Mouse (Mus musculus) kidney, embryonic 14.5 days (tissue): Measurements from ENCODE around the gene Dmwd. TPM values are rescaled to one million over a fixed set of nuclear protein-coding genes. Genes with fewer than 3 reads are reported as not detected.

ENCODE experiments used
- ATAC-seq: fragments of 200-750 bp; cut with Nextera tagmentation; 2 replicates; pipeline ENCODE4 v1.8.0; 2017; ENCODE audit warnings: moderate number of reproducible peaks, mild to moderate bottlenecking, moderate TSS enrichment, moderate library complexity; ENCODE audit not compliant: low FRiP score, low TSS enrichment
- H3K27ac ChIP-seq: fragments of 300-500 bp; sonication (generic); 2 replicates; pipeline ENCODE4 v1.5.1; 2014; ENCODE audit warnings: low read depth, mild to moderate bottlenecking, low read length, moderate library complexity, mixed read lengths
- H3K27me3 ChIP-seq: fragments of 300-500 bp; sonication (generic); 2 replicates; pipeline ENCODE4 v1.6.1; 2014; ENCODE audit warnings: mild to moderate bottlenecking, low read length; ENCODE audit not compliant: control insufficient read depth, insufficient read depth
- H3K36me3 ChIP-seq: fragments of 300-500 bp; sonication (generic); 2 replicates; pipeline ENCODE4 v1.6.1; 2014; ENCODE audit warnings: low read length, mixed read lengths; ENCODE audit not compliant: control insufficient read depth, insufficient read depth
- H3K4me1 ChIP-seq: fragments of 300-500 bp; sonication (generic); 2 replicates; pipeline ENCODE4 v1.6.1; 2014; ENCODE audit warnings: low read length, mixed read lengths; ENCODE audit not compliant: control insufficient read depth, insufficient read depth
- H3K4me2 ChIP-seq: fragments of 300-500 bp; sonication (generic); replicated peaks from 2 replicates; pipeline ENCODE4 v1.6.1; 2014; ENCODE audit warnings: low read depth, mild to moderate bottlenecking, low read length
- H3K4me3 ChIP-seq: fragments of 300-500 bp; sonication (generic); 2 replicates; pipeline ENCODE4 v1.5.1; 2014; ENCODE audit warnings: mild to moderate bottlenecking, low read length
- H3K9ac ChIP-seq: fragments of 300-500 bp; sonication (generic); 2 replicates; pipeline ENCODE4 v1.6.1; 2014; ENCODE audit warnings: low read depth, mild to moderate bottlenecking, low read length, moderate library complexity
- H3K9me3 ChIP-seq: fragments of 300-500 bp; sonication (generic); 2 replicates; pipeline ENCODE4 v1.6.1; 2016; ENCODE audit warnings: low read length; ENCODE audit not compliant: control insufficient read depth
- WGBS: fragments of 180-500 bp; shearing (Covaris S2); extraction: QIAGEN DNeasy Blood & Tissue Kit; methylation state at CpG from one replicate; pipeline ENCODE4 v1.1.7; 2014; 5-methylcytosine and 5-hydroxymethylcytosine counted together
- polyA plus RNA-seq: library from polyadenylated mRNA; unstranded; fragments of >200 nt; fragmentation: Nextera tagmentation; extraction: Ambion mirVana; gene quantifications from 2 replicates; pipeline ENCODE4 v1.2.1, GENCODE M21; 2014

The Dmwd gene
- polyA plus RNA-seq, 1 experiment from 2014 or later: 20.5 TPM

- no peak overlapping the region for H3K9ac ChIP-seq
Measured at GRCm38 (mm10) chr7:19107436-19107835, 31.4 kb downstream of the Dmwd start.

GRCm38 (mm10) chr7:19109565-19109964 lies 33.5 kb downstream of the Dmwd start:
- ATAC-seq: no peak
- no peaks in the 10 kb centered on the region for H3K9me3 ChIP-seq
- 69% methylated on average over 1 of the region's 1 CpGs for WGBS

More at GRCm38 (mm10) chr7:19107436-19107835, 31.4 kb downstream of the Dmwd start:
- no peak for ATAC-seq
- Histone ChIP-seq H3K27me3 (no peaks in the 10 kb centered on the region), H3K4me2 (no peak overlapping the region), H3K27ac (no peak overlapping the region), H3K4me3 (no peak overlapping the region), H3K36me3 (no peaks in the 10 kb centered on the region), H3K4me1 (no peaks in the 10 kb centered on the region), H3K9me3 (no peaks in the 10 kb centered on the region)
- WGBS: 62% methylated on average over 3 of the region's 3 CpGs

GRCm38 (mm10) chr7:19118028-19118771 lies 42.2 kb downstream of the Dmwd start, which contains the start of gene Gm4969:
Gene Gm4969 (minus strand): TSS chr7:19118368.
- Histone ChIP-seq H3K27ac (no peak within 1 kb of the TSS), H3K36me3 (no peaks in the 10 kb centered on the region), H3K4me3 (peak within 1 kb of the TSS; percentile 24), H3K9me3 (peaks cover 7% of the 10 kb centered on the region), H3K27me3 (no peaks in the 10 kb centered on the region), H3K4me2 (peak within 1 kb of the TSS; percentile 41), H3K9ac (no peak within 1 kb of the TSS), H3K4me1 (peaks cover 16% of the 10 kb centered on the region)
- 28% methylated on average over 59 of the region's 64 CpGs for WGBS
- peak; percentile 36 for ATAC-seq

More at GRCm38 (mm10) chr7:19109565-19109964, 33.5 kb downstream of the Dmwd start:
- Histone ChIP-seq H3K27me3 (no peaks in the 10 kb centered on the region), H3K9ac (no peak overlapping the region), H3K36me3 (no peaks in the 10 kb centered on the region), H3K4me1 (no peaks in the 10 kb centered on the region), H3K4me3 (no peak overlapping the region), H3K27ac (no peak overlapping the region), H3K4me2 (no peak overlapping the region)

- ATAC-seq: peak; percentile 28
- 93% methylated on average over 8 of the region's 8 CpGs for WGBS
- Histone ChIP-seq H3K27ac (no peak overlapping the region), H3K27me3 (no peaks in the 10 kb centered on the region), H3K9ac (no peak overlapping the region), H3K4me3 (no peak overlapping the region; the same call in 1 of the 2 replicates), H3K4me2 (no peak overlapping the region), H3K4me1 (peaks cover 16% of the 10 kb centered on the region), H3K9me3 (peaks cover 7% of the 10 kb centered on the region), H3K36me3 (no peaks in the 10 kb centered on the region)
Measured at GRCm38 (mm10) chr7:19119083-19119482, 43.1 kb downstream of the Dmwd start.

- 2% methylated on average over 34 of the region's 34 CpGs for WGBS
- Histone ChIP-seq H3K4me1 (peaks cover 16% of the 10 kb centered on the region), H3K9me3 (peaks cover 7% of the 10 kb centered on the region), H3K36me3 (no peaks in the 10 kb centered on the region), H3K27me3 (no peaks in the 10 kb centered on the region), H3K4me3 (peak within 1 kb of the TSS; percentile 63), H3K27ac (no peak within 1 kb of the TSS), H3K4me2 (peak within 1 kb of the TSS; percentile 91), H3K9ac (peak within 1 kb of the TSS; percentile 68)
- ATAC-seq: peak; percentile 95
Measured at GRCm38 (mm10) chr7:19119631-19120429, 43.8 kb downstream of the Dmwd start, which contains the start of gene Fbxo46. Gene Fbxo46 (plus strand): TSS chr7:19119859.

GRCm38 (mm10) chr7:19121686-19122085 lies 45.7 kb downstream of the Dmwd start:
- peaks cover 7% of the 10 kb centered on the region for H3K9me3 ChIP-seq
- H3K36me3 ChIP-seq: no peaks in the 10 kb centered on the region
- no peaks in the 10 kb centered on the region for H3K27me3 ChIP-seq
- no peak overlapping the region for H3K9ac ChIP-seq
- no peak overlapping the region for H3K4me2 ChIP-seq
- WGBS: 92% methylated on average over 4 of the region's 4 CpGs
- ATAC-seq: no peak
- H3K27ac ChIP-seq: no peak overlapping the region
- H3K4me3 ChIP-seq: no peak overlapping the region
- peaks cover 16% of the 10 kb centered on the region for H3K4me1 ChIP-seq

- WGBS: 74% methylated on average over 6 of the region's 6 CpGs
- 0 out of 2 replicates have a peak, but pooled peaks cover 4% of the 10 kb centered on the region for H3K36me3 ChIP-seq
- peaks cover 10% of the 10 kb centered on the region for H3K4me1 ChIP-seq
- no peaks in the 10 kb centered on the region for H3K27me3 ChIP-seq
- no peak overlapping the region for H3K4me2 ChIP-seq
- no peaks in the 10 kb centered on the region for H3K9me3 ChIP-seq
- H3K27ac ChIP-seq: no peak overlapping the region
- no peak overlapping the region for H3K4me3 ChIP-seq
- peak overlapping the region; percentile 19; the same call in 1 of the 2 replicates for H3K9ac ChIP-seq
- no peak for ATAC-seq
Measured at GRCm38 (mm10) chr7:19124713-19125112, 48.7 kb downstream of the Dmwd start.

- 84% methylated on average over 5 of the region's 5 CpGs for WGBS
- H3K4me2 ChIP-seq: no peak overlapping the region
- H3K9ac ChIP-seq: no peak overlapping the region
- peaks cover 7% of the 10 kb centered on the region; the same call in 1 of the 2 replicates for H3K4me1 ChIP-seq
- no peaks in the 10 kb centered on the region for H3K27me3 ChIP-seq
- ATAC-seq: no peak
- peaks cover 4% of the 10 kb centered on the region; the same call in 1 of the 2 replicates for H3K36me3 ChIP-seq
- H3K27ac ChIP-seq: no peak overlapping the region
- no peak overlapping the region for H3K4me3 ChIP-seq
- H3K9me3 ChIP-seq: no peaks in the 10 kb centered on the region
Measured at GRCm38 (mm10) chr7:19127744-19128143, 51.7 kb downstream of the Dmwd start.
